Mouse (Mus musculus): Measurements from ENCODE around the gene Kcnt2.

Gene Kcnt2

DNA sequence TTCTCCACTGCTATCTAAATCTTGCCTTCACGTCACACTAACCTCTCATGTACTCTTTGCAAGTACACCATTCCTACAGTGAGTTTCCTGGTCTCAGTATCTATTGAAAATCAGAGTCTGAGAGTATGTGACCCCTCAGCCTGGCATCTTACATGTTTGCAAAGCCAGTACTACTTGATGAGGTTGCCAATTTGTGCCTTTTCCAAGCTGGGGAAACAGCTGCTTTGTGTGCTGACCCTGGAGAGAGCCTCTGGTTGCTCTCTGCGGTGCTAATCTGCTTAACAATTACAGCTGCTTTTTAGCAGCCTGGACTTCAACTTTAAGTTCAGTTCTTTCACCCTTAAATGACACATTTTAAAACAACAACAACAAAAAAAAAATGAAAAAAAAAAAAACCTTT, 133.6 kb downstream of the Kcnt2 start:
- no peak for DNase-seq

DNA sequence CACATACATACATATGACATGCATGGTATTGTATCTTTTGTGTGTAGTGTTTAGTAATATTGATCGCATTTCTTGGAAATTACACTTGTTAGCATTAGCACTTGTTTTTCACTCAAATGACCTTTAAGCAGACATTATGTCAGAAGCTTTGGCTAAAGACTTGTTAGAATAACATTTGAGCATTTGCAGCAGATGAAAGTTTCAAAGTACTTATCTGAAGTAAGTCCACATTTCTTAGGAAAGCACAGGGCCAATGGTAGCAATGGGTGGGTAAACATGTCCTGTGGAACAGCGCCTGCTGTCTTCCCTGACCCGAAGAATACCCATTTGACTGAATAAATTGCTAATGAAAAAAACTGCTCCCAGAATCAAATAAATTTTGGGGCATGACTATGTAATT, 135.1 kb downstream of the Kcnt2 start:
- DNase-seq: no peak

DNA sequence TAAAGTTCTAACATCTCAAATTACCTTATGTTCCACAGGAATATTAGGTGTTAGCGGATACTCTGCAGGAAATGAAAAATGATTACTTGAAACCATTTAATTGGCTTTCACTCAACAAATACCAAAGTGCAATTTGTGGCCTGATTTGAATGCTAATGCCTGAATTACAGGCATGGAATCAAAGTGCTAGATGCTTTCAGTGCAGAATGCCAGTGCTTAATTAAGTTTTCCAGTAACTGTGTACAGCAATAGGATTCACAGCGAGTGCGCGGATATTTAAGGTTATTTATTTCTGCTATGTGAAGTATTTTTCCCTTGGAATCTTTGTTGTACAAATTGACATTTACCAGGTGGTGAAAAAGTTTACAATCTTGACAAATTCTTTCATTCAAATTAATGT, 144.3 kb downstream of the Kcnt2 start:
- no peak for DNase-seq

DNA sequence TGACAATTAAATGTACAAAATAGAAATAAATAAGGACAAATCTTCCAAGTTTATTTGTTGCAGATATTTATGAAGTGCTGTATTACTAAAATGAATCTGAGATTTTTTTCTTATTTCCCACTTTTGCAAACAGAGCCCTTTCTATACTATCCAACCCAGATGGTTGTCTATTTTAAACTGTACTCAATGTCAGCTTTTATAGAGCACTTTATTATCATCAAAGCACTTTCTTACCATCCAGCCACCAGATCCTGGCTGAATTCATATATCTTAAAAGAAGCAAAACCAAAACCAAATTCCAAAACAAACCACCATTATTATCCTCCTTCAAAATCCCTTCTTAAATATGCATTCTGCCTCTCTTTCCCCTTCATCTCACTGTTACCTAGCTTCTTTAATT, 151.8 kb downstream of the Kcnt2 start:
- DNase-seq: no peak

DNA sequence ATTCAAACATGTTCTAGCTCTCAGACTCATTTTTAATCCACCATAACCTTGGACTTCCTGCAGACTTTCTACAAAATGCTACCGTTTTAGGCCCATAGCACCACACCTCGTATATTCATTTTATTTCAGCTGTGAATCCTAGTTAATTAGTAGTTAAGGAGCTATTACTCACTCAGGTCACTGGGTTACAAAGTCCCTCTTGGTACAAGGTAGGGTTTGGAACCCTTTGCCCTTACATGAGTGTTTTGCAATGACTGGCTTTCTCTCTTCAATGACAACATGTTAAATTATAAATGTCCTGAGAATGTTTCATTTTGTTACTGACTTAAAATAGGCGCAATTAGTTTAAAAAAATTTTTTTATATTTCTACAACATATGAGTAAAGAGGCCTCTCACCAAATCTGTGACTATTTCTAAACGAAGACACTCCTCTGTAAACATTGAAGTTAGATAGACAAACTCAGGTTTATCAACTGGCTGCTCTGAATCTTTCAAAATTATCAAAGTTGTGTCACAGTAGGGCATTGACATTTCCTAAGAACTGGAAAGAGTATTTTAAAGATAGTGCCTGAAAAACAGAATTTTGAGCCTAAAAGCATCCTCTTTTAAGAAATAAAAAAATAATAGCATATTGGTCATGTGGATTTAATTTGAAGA, 160.8 kb downstream of the Kcnt2 start:
- DNase-seq: no peak

DNA sequence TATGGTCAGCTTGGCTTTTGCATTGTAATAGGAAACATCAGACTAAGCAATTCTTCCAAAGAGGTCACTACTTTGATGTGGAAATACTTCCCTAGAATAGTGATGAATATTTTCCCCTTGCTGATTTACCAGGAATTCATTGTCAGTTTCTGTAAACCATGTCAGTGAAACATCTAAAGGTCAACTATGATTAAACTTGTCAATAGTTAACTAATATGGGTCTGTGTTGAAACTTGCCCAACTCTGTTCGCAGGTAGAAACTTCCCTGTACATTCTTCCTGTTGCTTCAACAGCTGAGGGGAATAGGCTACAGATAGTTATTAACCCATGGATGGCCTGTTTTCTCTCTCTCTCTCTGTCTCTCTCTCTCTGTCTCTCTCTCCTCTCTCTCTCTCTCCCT, 169.8 kb downstream of the Kcnt2 start:
- no peak for DNase-seq

DNA sequence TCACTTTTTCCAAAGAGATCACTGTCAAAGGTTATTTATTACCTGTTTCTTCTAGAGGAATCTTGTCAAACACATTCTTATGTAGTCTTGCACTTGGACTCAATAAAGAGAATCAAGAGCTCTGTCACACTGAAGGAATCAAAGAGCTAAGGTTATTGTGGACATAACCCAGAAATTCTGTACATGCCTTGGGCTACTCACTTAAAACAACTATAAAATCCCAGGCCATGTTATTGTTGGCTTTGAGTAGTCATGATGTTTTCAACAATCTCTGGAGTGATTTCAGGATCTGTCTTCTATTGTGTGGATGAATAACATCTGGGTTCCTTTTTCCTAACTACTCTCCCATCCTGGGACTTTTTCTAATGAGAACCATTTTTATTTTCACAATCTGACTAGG, 177.0 kb downstream of the Kcnt2 start:
- DNase-seq: no peak

DNA sequence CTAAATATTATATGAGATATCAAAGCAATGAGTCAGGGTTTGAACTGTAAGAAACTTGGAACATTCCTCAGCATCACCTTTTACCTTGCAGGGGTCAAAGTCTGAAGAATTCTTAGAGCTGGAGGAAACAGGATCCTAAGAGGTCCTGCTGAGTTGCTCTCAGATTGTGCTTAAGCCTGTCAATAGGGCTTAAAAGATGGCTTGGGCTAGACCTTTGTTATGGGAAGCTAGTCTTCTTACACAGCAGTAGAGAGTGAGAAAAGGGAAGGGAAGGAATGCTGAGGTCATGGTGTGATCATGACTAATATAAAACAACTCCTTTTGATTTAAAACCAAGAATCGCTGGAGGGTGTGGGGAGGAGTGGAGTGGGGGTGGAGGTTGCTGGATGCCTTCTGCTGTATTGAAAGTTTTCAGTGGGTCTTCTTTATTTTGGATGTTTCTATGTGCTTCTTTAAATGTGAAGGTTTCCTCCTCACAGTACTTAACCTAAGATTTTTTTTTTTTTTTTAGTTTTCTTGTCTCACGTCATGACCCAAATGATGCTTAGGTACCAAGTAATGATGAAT, 183.4 kb downstream of the Kcnt2 start:
- peak; percentile 13 for DNase-seq

DNA sequence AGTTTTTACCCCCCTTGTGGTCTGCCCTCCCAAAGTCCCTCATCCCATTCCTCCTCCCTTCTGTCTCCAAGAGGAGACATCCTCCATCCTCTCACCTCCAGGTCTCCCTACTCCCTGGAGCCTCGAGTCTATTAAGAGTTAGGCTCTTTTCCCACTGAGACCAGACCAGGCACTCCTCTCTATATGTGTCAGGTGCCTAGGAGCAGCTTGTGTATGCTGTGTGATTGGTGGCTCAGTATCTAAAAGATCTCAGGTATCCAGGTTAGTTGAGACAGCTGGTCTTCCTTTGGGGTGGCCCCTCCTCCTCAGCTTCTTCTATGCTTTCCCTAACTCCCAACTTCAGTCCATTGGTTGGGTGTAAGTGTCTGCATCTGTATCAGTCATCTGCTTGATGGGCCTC, 186.1 kb downstream of the Kcnt2 start:
- no peak for DNase-seq

DNA sequence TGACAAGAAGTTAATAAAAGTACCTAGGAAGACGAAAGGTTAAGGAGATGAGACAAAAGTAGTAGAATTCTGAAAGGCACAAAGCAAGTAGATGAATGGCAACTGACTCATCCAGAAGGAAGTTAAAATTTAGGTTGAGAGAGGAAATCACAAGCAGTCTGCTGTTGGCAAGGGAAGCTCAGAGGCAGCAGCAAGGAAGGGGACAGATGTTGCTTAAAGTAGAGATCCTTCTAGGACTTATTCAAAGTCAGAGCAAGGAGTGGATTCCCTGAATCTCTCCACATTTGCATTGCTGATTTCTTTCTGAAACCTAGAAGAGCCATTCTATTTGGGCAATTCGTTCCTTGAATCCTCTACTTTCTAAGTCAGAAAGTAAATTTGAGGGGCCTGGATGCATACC, 188.8 kb downstream of the Kcnt2 start:
- no peak for DNase-seq

DNA sequence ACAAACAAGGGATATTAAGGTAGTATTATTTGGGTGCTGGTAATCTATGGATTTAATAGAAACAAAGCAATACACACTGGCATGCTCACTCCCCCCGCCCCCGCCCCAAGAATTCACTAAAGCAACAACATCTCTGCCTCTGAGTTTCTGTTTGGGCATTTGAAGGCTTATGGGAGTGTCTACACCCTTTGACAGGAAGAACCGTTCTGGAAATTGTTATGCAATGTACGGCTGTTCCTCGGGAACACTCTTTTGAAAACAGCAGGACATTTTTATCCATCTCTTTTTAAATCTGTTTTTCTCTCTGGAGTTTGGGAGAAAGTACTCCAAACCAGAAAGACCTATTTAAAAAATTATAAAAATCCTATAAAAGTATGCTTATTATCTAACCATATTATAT, 192.2 kb downstream of the Kcnt2 start:
- no peak for DNase-seq

DNA sequence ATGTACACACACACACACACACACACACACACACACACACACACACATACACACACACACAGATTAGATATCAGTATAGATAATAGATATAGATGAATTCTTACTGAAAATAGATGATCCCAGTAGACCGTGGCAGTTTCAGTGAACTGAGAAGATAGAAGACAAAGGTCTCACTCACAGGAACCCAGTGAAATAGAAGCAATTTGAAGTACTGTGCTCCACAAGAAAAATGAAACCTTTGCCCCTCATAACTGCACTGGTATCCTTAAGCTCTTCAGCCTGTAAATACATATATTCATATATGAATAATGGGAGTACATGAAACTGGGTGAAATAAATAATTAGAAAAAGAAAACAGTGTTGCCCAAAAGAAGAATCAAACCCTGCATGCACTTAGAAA, 197.9 kb downstream of the Kcnt2 start:
- DNase-seq: no peak

DNA sequence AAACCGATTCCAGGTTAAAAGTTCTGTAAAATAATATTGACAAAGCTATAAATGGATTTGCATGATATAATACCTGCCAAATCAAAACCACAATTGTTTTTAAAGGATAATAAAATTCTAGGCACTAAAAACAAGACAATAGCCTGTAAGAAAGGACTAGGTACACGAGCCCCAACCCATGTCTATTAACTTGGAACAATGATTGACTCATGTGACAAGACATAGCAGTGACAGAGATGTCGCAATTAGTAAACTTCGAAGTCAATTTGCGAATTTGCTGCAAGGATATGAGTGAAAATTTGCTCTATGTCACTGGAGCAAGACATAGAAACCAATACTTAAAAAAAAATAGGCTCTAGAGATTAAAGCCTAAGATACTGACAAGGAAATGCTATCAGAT, 198.4 kb downstream of the Kcnt2 start:
- no peak for DNase-seq

DNA sequence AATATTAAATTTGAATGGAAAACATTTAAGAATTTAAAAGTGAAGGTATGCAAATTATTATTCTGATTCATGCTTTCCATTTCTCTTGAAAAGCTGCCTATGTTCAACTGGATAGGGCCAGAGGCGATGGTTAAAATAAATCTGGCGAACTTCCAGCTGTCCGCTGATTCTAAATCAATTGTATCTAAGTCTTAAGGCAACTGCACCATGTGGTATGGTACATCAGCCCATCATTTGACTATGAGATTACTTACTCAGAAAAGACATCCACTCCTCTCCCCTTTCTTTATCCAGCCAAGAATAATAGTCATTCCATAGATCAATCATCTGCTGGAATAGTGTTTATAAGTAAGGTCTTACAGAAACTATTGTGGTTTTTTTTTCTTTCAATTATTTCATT, 205.5 kb downstream of the Kcnt2 start:
- no peak for DNase-seq

DNA sequence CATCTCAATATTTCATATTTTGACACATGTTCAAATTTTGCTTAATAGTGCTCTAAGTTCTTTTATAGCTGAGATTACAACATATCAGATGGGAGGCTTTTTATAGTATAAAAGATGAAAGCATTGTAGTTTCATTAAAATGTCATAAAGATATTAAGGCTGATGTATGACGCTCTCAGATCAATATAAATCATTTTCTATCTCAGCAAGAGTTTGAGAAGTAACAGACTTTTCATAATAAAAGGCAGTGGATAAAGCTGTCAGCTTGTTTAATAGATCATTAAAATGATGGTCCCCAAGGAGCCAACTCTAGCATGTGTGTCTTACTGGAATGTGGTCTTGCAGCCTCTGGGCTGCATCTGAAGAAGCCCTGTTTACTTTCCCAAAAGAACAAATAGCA, 206.0 kb downstream of the Kcnt2 start:
- DNase-seq: peak; percentile 11

DNA sequence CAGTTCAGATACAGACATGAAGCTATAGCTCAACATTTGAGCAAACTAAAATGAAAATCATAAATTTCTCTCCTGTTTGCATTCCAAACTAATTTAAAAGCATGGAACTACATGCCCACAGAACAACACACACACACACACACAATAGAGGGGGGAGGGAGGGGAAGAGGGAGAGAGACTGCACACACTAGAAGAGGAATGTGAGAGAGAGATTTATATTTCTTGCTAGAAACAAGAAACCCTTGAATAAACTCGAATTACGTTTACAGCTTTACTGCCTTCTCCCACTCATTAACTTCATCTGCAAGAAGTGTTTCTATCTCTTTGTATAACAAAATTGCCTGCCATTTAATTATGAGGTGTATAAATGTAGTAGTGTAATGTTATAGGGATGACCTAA, 209.9 kb downstream of the Kcnt2 start:
- DNase-seq: no peak

DNA sequence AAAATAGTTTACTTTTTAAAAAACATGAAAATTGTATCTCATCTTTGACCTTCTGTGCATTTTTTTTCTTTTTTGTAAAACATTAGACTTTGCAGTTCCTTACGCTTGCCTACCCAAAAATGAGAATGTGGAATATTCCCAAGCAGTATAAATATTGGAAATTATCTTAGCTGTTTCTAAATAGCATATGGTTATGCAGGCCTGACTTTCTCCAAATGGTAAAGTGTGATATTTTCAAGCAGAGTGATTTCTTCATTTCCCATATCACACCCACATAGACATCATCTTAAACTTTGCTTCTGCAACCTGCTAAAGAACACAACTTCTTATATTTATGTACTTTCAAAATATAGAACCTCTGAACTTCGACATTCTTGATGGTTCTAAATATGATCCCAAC, 210.9 kb downstream of the Kcnt2 start:
- DNase-seq: no peak

DNA sequence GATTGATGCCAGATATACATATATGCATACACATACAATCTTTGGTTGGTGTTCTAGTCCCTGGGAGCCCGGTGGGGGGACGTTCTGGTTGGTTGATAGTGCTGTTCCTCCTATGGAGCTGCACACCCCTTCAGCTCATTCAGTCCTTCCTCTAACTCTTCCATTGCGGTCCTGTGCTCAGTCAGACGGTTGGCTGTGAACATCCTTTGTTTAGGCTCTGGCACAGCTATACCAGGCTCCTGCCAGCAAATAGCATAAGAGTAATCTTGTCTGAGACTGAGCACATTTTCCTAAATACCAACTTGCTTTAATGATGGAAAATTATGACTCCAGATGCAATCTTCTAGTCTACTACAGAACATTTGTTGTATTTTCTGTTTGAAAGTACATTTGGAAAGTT, 222.4 kb downstream of the Kcnt2 start:
- DNase-seq: no peak

DNA sequence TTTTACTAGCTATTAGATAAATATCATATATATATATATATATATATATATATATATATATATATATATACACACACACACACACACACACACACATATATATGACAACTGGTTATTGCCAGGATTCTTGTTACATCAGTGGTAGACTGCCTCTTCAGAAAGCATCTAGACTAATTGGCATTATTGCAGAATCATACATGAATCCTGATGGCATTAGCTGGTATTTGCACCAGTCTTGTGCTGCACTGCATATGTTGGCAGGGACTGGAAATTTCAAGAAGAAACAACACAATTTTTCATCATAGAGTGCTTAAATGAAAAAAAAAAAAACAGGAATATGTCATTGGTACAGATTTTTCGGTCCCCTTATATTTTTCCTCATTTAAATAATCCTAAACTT, 223.6 kb downstream of the Kcnt2 start:
- no peak for DNase-seq

DNA sequence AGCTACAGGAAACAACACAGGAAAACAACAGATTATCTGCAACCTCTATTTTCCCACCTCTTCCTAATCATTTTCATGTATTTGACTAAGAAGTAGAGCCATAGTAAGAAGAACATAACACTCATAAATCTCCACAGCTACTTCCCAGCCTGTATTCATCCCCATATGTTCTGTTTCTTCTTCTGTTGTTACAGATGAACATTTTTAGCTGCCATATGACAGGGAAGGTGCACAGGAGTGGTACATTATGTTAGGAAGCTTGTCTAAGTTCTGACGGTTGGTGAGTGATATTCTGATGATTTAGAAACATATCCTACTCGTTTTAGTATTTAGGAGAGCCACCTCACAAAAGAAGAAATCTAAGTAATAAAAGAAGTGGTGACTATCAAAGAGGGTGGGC, 231.0 kb downstream of the Kcnt2 start:
- DNase-seq: no peak

DNA sequence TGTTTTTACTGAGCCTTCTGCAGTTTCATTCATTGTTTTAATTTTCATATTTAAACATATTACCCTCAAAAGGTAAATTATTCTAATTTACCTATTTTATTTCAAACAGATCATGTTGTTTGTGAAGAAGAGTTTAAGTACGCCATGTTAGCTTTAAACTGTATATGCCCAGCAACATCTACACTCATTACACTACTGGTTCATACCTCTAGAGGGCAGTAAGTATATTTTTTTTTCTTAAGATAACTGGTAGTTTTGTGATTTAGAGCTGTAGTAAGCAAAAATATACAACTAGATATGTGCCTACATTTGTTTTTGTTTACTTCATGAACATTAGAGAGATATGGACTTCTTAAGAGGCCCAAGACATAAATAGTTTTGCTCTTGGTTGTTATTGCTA, 238.1 kb downstream of the Kcnt2 start:
- no peak for DNase-seq

DNA sequence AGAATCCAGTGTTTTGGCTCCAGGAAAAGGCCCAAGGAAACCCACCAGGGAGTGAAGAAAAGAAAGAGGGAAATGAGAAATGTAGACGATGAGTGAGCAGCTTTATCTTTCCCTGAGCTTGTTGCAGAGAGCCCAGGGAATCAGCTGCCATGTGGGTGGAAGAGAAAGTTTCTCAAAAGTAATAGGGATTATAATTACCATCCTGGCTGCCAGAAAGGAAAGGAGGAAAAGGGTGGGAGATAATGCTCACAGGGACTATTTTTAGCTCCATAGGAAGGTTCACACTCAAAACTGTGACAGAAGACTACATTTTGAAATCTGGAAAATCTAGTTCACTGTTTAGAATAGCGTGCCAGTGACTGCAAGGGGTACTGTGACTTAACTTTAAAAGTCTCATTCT, 243.9 kb downstream of the Kcnt2 start:
- no peak for DNase-seq

DNA sequence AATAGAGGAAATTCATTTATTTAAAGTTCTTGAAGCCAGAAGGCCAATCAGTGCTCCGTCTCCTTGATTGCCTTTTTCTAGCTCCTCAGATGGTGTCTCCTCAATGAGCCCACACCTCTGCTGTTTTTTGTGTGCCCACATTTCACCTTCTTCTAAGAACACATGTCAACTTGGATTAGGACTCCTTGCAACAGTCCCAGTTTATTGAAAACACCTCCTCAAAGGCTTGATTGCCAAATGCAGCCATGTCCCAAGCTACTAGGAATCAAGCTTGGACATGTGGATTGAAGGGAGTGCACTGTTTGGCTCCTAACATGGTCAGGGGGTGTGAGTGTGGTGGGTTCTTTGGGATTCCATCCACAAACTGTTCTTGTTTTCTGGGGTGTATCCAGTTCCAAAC, 245.4 kb downstream of the Kcnt2 start:
- DNase-seq: no peak

DNA sequence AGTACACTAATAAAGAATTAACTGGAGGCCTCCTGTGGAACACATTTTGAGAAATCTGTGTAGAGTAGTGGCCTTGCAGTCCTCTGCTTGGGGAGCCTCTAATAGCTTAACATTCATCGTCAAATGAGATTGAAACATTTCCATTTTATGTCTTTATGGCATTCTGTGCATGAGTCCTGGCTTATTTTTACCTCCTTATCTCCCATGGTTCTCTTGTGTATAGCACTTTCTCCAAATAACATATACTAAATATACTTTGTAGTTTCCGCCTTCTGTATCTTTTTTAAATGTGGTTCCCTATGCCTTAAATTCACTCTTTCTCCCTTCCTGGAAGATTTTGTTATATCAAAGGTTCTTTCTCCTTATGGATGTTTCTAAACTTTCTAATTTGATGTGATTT, 246.3 kb downstream of the Kcnt2 start:
- no peak for DNase-seq

DNA sequence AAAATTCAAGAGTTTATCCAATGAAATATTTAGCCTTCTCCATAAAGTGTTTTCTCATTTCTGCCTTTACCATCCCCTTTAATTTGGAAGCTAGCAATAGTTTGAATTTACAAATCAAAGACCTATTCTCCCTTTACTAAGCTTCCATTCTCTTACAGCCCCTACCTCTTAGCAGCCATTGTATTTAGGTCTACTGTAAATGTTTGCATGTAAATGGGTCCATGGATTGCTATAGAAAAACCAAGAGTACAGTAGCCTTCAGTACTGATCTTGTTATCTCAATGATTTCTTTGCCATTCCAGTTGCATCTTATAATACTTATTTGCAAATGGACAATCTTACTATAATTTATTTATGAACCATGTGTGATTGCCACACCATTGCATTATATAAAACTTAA, 267.5 kb downstream of the Kcnt2 start:
- no peak for DNase-seq

Data from embryo, embryonic 11 days (tissue).